Mouse (Mus musculus) ES-E14 (cell line): ENCODE measurements around the gene Stxbp3. TPM values are rescaled to one million over a fixed set of nuclear protein-coding genes. Genes with fewer than 3 reads are reported as not detected.

Experiments
- DNase-seq: peaks from one replicate; pipeline ENCODE4 v3.0.0-alpha.2; 2013; ENCODE audit warnings: low read depth, low spot score
- H3K27ac ChIP-seq: 2 replicates; pipeline ENCODE4 v1.5.1; 2012; ENCODE audit warnings: low read depth, mild to moderate bottlenecking, low read length, moderate library complexity, mixed read lengths; ENCODE audit not compliant: poor library complexity, insufficient read depth, severe bottlenecking
- H3K36me3 ChIP-seq: 2 replicates; pipeline ENCODE4 v1.6.1; 2012; ENCODE audit warnings: mild to moderate bottlenecking, low read length, moderate library complexity, mixed read lengths; ENCODE audit not compliant: control insufficient read depth, poor library complexity, insufficient read depth, severe bottlenecking
- H3K4me1 ChIP-seq, 2 experiments: fragments of 150-350 bp in 1 of 2; sonication (generic) in 1 of 2; 2 replicates each; pipeline ENCODE4 v1.6.1; 2012; ENCODE audit warnings: low read length in 2 of 2, mild to moderate bottlenecking in 1 of 2, mixed read lengths in 1 of 2; ENCODE audit not compliant: control insufficient read depth in 2 of 2, insufficient read depth in 2 of 2, poor library complexity in 1 of 2
- H3K4me3 ChIP-seq, 2 experiments: fragments of 150-350 bp in 1 of 2; sonication (generic) in 1 of 2; 2 replicates each; pipeline ENCODE4 v1.5.1; 2012; ENCODE audit warnings: low read length in 2 of 2, low read depth in 1 of 2, mild to moderate bottlenecking in 1 of 2, mixed read lengths in 1 of 2; ENCODE audit not compliant: insufficient read depth in 1 of 2, poor library complexity in 1 of 2, severe bottlenecking in 1 of 2
- H3K9ac ChIP-seq: 2 replicates; pipeline ENCODE4 v1.6.1; 2012; ENCODE audit warnings: low read depth, mild to moderate bottlenecking, low read length, mixed read lengths; ENCODE audit not compliant: poor library complexity, insufficient read depth, severe bottlenecking
- H3K9me3 ChIP-seq: fragments of 150-350 bp; sonication (generic); 2 replicates; pipeline ENCODE4 v1.6.1; 2012; ENCODE audit warnings: low read depth, mild to moderate bottlenecking, low read length; ENCODE audit not compliant: control insufficient read depth, insufficient read depth
- CHD2 ChIP-seq: IDR thresholded peaks from 2 replicates; pipeline ENCODE4 v1.6.1; 2014; ENCODE audit warnings: mild to moderate bottlenecking, low read depth, low read length, inconsistent platforms
- HCFC1 ChIP-seq: IDR thresholded peaks from 2 replicates; pipeline ENCODE4 v1.6.1; 2012; ENCODE audit warnings: low read length, inconsistent platforms, borderline replicate concordance; ENCODE audit not compliant: insufficient read depth
- MAFK ChIP-seq: IDR thresholded peaks from 2 replicates; pipeline ENCODE4 v1.6.1; 2014; ENCODE audit warnings: mild to moderate bottlenecking, low read depth, low read length, inconsistent platforms; ENCODE audit not compliant: insufficient read depth
- ZC3H11A ChIP-seq: IDR thresholded peaks from 2 replicates; pipeline ENCODE4 v1.6.1; 2012; ENCODE audit warnings: low read depth, mild to moderate bottlenecking, inconsistent platforms, low read length, borderline replicate concordance
- ZNF384 ChIP-seq: IDR thresholded peaks from 2 replicates; pipeline ENCODE4 v1.6.1; 2012; ENCODE audit warnings: low read depth, low read length, inconsistent platforms
- in situ Hi-C, 2 experiments: fragments of 600-800 bp; cut with MboI; formaldehyde crosslinking; loops; one replicate each; pipeline ENCODE4 v1.15.1; 2025; ENCODE audit warnings: low sequenced_read_pairs in 2 of 2, inconsistent platforms in 1 of 2; ENCODE audit not compliant: unreplicated experiment in 2 of 2
- total RNA-seq: library from RNA; depleted of rRNA; stranded (reverse); fragments of 300-350 nt; gene quantifications from 2 replicates; pipeline ENCODE4 v1.2.3, GENCODE M21; 2012; rRNA removed

Gene Stxbp3
- total RNA-seq, 1 experiment: 18.1 TPM

GRCm38 (mm10) chr3:108751691-108752090 is 88.6 kb downstream of the Stxbp3 start:
- H3K27ac ChIP-seq: no peak overlapping the region

GRCm38 (mm10) chr3:108751061-108751460 is 89.3 kb downstream of the Stxbp3 start:
- no peak for DNase-seq
- in situ Hi-C loops: no loop called here
- TF ChIP-seq ZNF384 (no peak), MAFK (no peak), HCFC1 (no peak), ZC3H11A (no peak), CHD2 (no peak)

More at GRCm38 (mm10) chr3:108751691-108752090, 88.6 kb downstream of the Stxbp3 start:
- H3K36me3 ChIP-seq: no peaks in the 10 kb centered on the region
- H3K9ac ChIP-seq: no peak overlapping the region
- no peaks in the 10 kb centered on the region for H3K4me1 ChIP-seq
- TF ChIP-seq MAFK (no peak), ZC3H11A (no peak), HCFC1 (no peak), ZNF384 (no peak), CHD2 (no peak)
- in situ Hi-C loops: no loop called here
- H3K4me3 ChIP-seq: no peak overlapping the region
- no peak for DNase-seq
- no peaks in the 10 kb centered on the region for H3K9me3 ChIP-seq

DNA sequence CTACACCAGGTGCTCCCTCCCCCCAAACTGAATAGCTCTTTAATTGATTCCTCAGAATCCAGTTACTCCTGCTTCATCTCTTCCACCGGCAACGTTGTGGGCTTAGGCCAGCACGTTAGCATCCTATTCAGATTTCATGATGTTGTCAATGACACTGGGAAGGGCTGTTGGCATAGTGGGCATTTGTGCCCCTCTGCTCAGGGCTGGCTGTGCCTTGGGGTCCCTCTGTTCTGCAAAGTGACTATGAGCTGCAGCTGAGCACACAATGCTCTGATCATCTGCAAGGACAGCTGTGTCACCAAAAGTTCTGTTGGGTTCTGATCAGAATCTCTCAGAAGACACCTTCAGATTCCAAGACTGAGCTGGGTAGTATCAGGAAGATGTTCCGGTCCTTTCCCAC is 96.3 kb downstream of the Stxbp3 start:
- Histone ChIP-seq H3K4me1 (no peaks in the 10 kb centered on the region), H3K9ac (no peak overlapping the region), H3K27ac (no peak overlapping the region), H3K36me3 (no peaks in the 10 kb centered on the region), H3K9me3 (no peaks in the 10 kb centered on the region), H3K4me3 (no peak overlapping the region)
- TF ChIP-seq ZC3H11A (no peak), MAFK (no peak), CHD2 (no peak), HCFC1 (no peak), ZNF384 (no peak)
- in situ Hi-C loops: no loop called here
- DNase-seq: no peak

More at GRCm38 (mm10) chr3:108751061-108751460, 89.3 kb downstream of the Stxbp3 start:
- Histone ChIP-seq H3K9ac (no peak overlapping the region), H3K4me1 (no peaks in the 10 kb centered on the region), H3K9me3 (no peaks in the 10 kb centered on the region), H3K27ac (no peak overlapping the region), H3K4me3 (no peak overlapping the region), H3K36me3 (no peaks in the 10 kb centered on the region)

Other genes with a start within 250 kb of the Stxbp3 start
- gene Wdr47, start 249.2 kb downstream of the Stxbp3 start, total RNA-seq: 14.5 and 15.9 TPM in 2 replicates
- gene Clcc1, start 186.6 kb downstream of the Stxbp3 start, total RNA-seq: 33.9 and 59.8 TPM in 2 replicates
- 10.5 and 16.2 TPM in 2 replicates for gene Gpsm2, start 118.2 kb downstream of the Stxbp3 start, total RNA-seq
- not detected in 2 replicates for gene Aknad1, start 100.9 kb downstream of the Stxbp3 start, total RNA-seq
- 0.09 TPM in 1 of 2 replicates, not detected in the other for gene Fndc7, start 49.5 kb upstream of the Stxbp3 start, total RNA-seq
- 69.7 and 70.6 TPM in 2 replicates for gene Prpf38b, start 71.2 kb upstream of the Stxbp3 start, total RNA-seq
- 0.53 and 1.7 TPM in 2 replicates for gene Henmt1, start 99.3 kb upstream of the Stxbp3 start, total RNA-seq
- 0.76 TPM in 1 of 2 replicates, not detected in the other for gene Gm9857, start 99.9 kb upstream of the Stxbp3 start, total RNA-seq
- gene Fam102b, start 187.1 kb upstream of the Stxbp3 start, total RNA-seq: 3.3 and 7.5 TPM in 2 replicates
- not detected in 2 replicates for gene Slc25a54, start 239.9 kb upstream of the Stxbp3 start, total RNA-seq